Mouse (Mus musculus) cerebellum, postnatal 4 days (tissue): ENCODE data around the gene 2700049A03Rik.

Experiments
- DNase-seq, 2 experiments: peaks; one replicate each; pipeline ENCODE4 v3.0.0; 2022; ENCODE audit warnings: low spot score in 2 of 2, mixed read lengths in 1 of 2

Gene 2700049A03Rik

DNA sequence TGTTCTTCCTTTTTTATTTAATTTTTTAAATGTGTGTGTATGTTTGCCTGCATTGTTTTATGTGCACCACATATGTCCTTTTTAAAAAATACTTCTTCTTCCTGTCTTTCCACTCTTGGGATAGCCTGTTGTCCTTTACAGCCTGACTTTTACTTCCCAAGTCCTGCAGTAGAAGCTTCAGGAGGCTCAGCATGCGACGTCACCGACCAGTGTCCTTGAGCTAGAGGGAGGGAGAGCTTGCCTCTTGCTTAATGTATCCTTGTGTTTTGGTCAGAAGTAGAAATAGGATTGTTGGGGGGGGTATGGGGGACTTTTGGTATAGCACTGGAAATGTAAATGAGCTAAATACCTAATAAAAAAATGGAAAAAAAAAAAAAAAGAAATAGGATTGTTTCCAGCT, 47.1 kb downstream of the 2700049A03Rik start:
- DNase-seq, result no peak

DNA sequence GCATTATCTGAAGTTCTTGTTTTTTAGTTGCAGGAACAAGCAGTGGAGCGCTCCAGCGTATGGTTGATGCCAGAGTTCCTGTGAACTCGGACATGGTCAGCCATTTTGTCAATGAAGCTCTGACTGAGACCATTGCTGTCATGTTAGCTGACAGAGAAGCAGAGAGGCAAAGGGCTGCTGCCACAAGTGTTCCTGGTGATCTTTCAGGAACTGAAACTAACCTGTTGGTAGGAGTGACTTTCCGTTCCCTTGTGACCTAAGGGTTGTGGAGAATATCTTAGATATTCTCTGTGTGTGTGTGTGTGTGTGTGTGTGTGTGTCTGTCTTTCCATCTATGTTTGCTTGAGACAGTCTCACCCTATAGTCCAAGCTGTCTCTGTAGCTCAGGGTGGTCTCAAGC, 47.7 kb downstream of the 2700049A03Rik start:
- DNase-seq, result no peak

- no peak for DNase-seq
Observed at GRCm38 (mm10) chr12:71192705-71193104, 56.1 kb downstream of the 2700049A03Rik start.

DNA sequence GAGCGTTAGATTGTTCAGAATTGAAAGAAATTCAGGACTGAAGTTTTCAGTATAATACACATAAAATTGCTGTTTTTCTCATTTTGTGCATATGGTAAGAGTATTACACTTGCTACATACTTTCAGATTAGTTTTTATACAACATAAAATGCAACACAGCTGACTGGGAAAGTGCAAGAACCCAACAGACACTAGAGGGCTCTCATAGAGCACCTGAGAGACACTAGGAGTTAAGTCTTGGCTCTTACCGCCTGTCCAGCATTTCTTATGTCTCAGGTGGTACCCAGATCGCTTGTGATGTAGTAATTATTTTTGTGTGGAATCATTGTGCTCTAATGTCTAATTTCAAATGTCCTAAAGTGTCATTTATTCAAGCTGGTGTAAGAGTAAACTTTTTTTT, 61.0 kb downstream of the 2700049A03Rik start:
- peak in 1 of 2 experiments; percentile 5 for DNase-seq

- DNase-seq, result no peak
Observed at GRCm38 (mm10) chr12:71201753-71202152, 65.1 kb downstream of the 2700049A03Rik start.

DNA sequence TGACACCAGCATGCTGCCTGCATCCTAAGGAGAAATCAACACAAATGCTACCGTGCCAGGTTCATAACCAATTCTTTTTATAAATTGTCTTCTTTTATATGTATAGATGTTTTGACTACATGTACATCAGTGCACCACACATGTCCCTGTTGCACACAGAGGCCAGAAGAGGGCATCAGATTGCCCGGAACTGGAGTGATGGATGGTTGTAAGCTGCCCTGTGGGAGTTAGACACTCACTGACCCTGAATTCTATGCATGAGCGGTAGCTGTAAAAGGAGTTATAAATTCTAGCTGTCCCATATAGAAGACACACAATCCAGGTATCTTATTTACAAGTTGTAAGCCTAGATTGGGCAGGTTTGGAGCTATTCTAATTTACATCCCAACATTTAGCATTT, 67.7 kb downstream of the 2700049A03Rik start:
- no peak for DNase-seq

- DNase-seq, result no peak
Observed at GRCm38 (mm10) chr12:71217191-71217590, 80.5 kb downstream of the 2700049A03Rik start.

DNA sequence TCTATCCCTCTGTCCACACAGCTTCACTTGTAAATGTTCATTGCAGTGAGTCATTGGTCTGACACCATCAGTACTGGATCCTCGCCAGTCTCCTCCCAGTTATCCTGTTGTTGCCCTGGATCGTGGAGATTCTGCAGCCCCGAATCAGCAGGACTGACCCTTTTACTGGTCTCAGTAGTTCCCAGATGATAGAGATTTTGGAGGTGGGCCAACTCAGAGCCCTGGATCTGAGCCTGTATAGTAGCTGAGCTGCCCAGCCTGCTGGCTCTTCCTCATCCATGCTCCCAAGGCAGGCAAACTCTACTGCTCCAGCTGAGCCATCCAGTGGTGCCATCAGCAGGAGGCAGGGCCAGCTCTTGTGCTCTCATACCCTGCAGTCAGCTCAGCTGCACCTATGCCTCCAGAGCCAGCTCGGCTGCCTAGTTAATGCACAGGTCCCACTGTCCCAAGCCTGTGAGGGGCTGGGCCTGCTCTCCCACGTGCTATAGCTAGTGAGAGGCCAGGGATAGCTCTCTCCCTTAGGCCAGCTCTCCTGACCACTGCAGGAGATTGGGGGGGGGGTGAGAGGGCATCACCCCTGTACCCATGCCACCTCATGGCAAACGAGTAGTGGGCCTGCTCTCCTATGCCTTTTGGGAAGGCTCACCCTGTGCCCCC, 81.3 kb downstream of the 2700049A03Rik start:
- peak in 1 of 2 experiments; percentile 18 for DNase-seq

DNA sequence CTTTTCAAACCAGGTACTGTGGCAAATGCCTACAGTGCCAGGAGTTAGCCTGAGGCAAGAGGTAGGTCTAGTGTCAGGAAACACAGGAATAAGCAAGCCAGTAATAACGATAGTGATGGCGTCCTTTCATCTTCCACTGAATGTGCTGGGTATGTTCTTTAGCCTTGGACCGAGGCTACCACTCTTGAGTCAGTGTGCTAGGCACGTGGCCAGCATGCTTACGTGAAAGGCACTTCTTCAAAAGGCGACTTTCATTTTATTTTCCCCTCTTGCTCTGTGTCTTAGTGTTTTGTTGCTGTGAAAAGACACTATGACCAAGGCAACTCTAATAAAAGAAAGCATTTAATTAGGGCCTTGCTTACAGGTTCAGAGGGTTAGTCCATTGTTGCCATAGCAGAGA, 86.1 kb downstream of the 2700049A03Rik start:
- no peak for DNase-seq

- no peak for DNase-seq
Observed at GRCm38 (mm10) chr12:71227769-71228168, 91.1 kb downstream of the 2700049A03Rik start.

- no peak for DNase-seq
Observed at GRCm38 (mm10) chr12:71228925-71229649, 92.4 kb downstream of the 2700049A03Rik start.

GRCm38 (mm10) chr12:71231561-71231960, 94.9 kb downstream of the 2700049A03Rik start:
- DNase-seq, result no peak

GRCm38 (mm10) chr12:71233426-71233825, 96.8 kb downstream of the 2700049A03Rik start:
- no peak for DNase-seq

DNA sequence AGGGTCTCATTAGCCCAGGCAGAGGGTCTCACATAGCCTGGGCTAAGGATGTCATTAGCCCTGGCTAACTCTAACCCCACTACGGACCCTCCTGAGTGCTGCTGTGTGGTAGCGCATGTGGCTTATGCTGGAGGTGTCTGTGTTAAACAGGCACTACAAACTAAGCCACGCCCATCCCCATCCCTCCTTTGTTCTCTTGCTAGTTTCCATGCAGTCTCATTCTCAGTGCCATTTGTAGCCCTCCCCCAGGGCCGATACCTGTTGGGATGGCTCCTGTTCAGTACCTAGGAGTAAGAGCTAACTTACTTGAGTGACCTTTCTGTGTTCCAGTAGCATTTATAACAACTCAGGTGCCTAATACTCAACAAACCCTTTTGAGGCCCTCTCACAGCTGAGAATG, 100.4 kb downstream of the 2700049A03Rik start:
- no peak for DNase-seq

DNA sequence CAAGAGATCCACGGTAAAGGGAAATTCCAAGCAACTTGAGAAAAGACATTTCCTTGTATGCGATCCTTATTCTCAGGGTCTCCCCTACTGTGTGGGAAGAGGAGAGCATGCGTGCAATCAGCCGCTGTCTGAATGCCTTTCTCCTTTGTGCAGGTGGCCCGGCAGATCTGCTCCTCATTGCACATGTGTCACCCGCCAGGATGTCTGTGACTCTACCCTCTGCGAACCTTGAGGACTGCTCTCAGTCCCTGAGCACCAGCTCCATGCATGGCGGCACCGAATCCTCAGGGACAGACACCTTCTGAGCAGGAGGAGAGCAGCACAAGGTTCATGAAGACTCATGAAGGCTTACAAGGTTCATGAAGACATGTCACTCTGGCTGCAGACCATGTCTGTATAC, 106.1 kb downstream of the 2700049A03Rik start:
- DNase-seq, result no peak

GRCm38 (mm10) chr12:71244766-71245390, 108.2 kb downstream of the 2700049A03Rik start:
- DNase-seq, result no peak

- no peak for DNase-seq
Observed at GRCm38 (mm10) chr12:71247191-71247590, 110.5 kb downstream of the 2700049A03Rik start.

- DNase-seq, result no peak
Observed at GRCm38 (mm10) chr12:71249348-71249747, 112.7 kb downstream of the 2700049A03Rik start.

DNA sequence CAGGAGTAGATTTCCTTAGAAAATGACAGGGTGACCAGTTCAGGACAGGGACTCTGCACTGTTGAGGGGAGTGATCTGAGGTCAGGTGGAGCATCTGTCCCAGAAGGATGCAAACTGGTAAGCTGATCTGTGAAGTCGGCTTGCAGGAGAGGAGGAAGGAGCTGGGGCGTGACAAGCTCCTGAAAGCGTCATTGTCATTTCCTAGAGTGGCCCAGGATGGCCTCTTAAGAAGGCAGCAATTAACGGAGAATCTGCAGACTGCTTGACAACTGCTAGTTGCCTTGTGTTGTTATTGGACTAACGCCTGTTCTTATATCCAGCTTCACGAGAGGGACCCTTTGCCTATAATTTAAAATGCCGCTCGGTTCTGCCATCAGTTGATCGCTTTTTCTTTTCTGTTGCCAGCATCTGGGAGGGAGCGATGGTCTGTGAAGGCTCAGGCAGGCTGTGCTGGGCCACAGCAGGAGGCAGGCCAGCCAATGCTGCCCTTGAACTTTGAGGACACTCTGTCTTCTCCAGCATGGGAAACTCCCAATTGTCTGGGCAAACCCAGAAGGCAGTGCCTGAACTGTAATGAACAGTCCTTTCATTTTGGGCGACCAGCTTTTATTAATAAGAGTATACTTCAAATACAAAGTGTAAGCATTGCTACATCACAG, 116.0 kb downstream of the 2700049A03Rik start:
- no peak for DNase-seq

DNA sequence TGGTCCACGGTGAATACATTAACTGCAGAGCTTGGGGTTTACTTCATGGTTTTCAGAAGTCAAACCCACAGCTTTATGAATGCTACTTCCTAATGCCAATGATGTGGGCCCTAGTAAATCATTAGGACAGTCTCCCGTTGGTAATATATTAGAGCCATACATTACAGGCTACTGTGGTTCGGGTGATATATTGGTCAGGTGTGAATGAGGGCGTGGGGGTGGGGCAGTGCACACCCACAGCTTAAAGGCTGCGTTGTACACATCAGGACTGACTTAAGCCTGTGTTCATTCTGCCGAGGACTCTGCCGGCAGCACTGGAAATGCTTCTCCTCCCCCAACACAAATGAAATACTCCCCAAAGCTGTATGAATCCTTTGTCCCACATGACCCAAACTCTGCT, 118.1 kb downstream of the 2700049A03Rik start:
- no peak for DNase-seq

GRCm38 (mm10) chr12:71258196-71258920, 121.7 kb downstream of the 2700049A03Rik start:
- DNase-seq, result no peak

- no peak for DNase-seq
Observed at GRCm38 (mm10) chr12:71264211-71264610, 127.6 kb downstream of the 2700049A03Rik start.
